Mouse (Mus musculus) neural tube, embryonic 12.5 days (tissue): ENCODE results near the gene Fgfrl1. TPM values are rescaled to one million over a fixed set of nuclear protein-coding genes. Genes with fewer than 3 reads are reported as not detected.
"Not testable (repeated sequence)": the region's sequence is repeated elsewhere in the genome, so short reads cannot be mapped to it uniquely, and the experiment has no call there.

Experiments
- ATAC-seq: fragments of 200-750 bp; cut with Nextera tagmentation; 2 replicates; pipeline ENCODE4 v1.8.0; 2017; ENCODE audit warnings: low read depth, mild to moderate bottlenecking, moderate TSS enrichment, moderate library complexity; ENCODE audit not compliant: low FRiP score
- H3K27ac ChIP-seq: fragments of 300-500 bp; sonication (generic); 2 replicates; pipeline ENCODE4 v1.5.1; 2016
- H3K27me3 ChIP-seq: fragments of 300-500 bp; sonication (generic); replicated peaks from 2 replicates; pipeline ENCODE4 v1.6.1; 2016; ENCODE audit warnings: mild to moderate bottlenecking
- H3K36me3 ChIP-seq: fragments of 300-500 bp; sonication (generic); 2 replicates; pipeline ENCODE4 v1.6.1; 2016; ENCODE audit warnings: mild to moderate bottlenecking
- H3K4me1 ChIP-seq: fragments of 300-500 bp; sonication (generic); 2 replicates; pipeline ENCODE4 v1.6.1; 2016
- H3K4me2 ChIP-seq: fragments of 300-500 bp; sonication (generic); replicated peaks from 2 replicates; pipeline ENCODE4 v1.6.1; 2016; ENCODE audit warnings: mild to moderate bottlenecking
- H3K4me3 ChIP-seq: fragments of 300-500 bp; sonication (generic); 2 replicates; pipeline ENCODE4 v1.5.1; 2016
- H3K9ac ChIP-seq: fragments of 300-500 bp; sonication (generic); 2 replicates; pipeline ENCODE4 v1.6.1; 2016; ENCODE audit warnings: mild to moderate bottlenecking
- H3K9me3 ChIP-seq: fragments of 300-500 bp; sonication (generic); 2 replicates; pipeline ENCODE4 v1.6.1; 2016; ENCODE audit warnings: mild to moderate bottlenecking
- WGBS: fragments of 180-500 bp; shearing (Covaris S2); methylation state at CpG from one replicate; pipeline ENCODE4 v1.1.7; 2016; 5-methylcytosine and 5-hydroxymethylcytosine counted together
- polyA plus RNA-seq: library from polyadenylated mRNA; unstranded; fragments of >200 nt; fragmentation: Nextera tagmentation; extraction: Ambion mirVana; gene quantifications from 2 replicates; pipeline ENCODE4 v1.2.1, GENCODE M21; 2016

Gene Fgfrl1
- polyA plus RNA-seq, 1 experiment from 2014 or later = 19.1 TPM

DNA sequence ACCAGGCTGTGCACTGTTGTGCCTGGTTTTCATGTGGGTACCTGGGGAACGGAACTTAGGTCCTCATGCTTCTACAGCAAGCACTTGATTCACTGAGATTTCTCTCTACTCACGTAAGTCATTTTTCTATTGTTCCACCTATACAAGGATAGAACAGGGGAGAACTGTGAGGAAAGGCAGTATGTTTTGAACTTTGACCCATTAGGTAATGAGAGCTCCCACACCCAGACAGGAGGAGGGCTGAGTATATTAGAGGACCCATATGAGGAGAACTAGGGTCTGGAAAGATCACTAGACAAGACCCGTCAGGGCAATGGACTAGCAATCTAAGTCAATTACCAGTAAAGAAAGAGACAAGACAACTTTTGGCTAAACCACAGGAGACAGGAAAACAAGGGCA, 52.4 kb downstream of the Fgfrl1 start:
- 83% methylated on average over 3 of the region's 3 CpGs for WGBS
- Histone ChIP-seq H3K4me2 (no peak overlapping the region), H3K4me3 (no peak overlapping the region), H3K27ac (no peak overlapping the region), H3K4me1 (no peaks in the 10 kb centered on the region), H3K27me3 (no peaks in the 10 kb centered on the region), H3K9me3 (no peaks in the 10 kb centered on the region), H3K36me3 (no peaks in the 10 kb centered on the region), H3K9ac (no peak overlapping the region)
- ATAC-seq = no peak

DNA sequence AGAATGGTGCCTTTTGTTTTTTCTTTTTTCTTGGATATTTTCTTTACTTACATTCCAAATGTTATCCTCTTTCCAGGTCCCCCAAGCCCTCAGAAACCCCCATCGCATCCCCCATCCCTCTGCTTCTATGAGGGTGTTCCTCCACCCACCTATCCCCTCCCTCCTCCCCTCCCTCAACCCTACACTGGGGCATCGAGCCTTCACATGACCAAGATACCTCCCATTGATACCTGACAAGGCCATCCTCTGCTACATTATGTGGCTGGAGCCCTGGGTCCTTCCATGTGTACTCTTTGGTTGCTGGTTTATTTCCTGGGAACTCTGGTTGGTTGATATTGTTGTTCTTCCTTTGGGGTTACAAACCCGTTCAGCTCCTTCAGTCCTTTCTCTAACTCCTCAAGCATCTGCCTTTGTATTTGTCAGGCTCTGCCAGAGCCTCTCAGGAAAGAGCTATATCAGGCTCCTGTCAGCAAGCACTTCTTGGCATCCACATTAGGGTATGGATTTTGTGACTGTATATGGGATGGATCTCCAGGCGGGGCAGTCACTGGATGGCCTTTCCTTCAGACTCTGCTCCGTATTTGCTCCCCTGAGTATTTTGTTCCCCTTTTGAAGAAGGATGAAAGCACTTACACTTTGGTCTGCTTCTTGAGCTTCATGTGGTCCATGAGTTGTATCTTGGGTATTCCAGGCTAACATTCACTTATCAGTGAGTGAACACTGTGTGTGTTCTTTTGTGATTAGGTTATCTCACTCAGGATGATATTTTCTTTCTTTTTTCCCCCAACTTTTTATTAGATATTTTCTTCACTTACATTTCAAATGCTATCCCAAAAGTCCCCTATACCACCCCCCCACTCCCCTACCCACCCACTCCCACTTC, 58.4 kb downstream of the Fgfrl1 start:
- Histone ChIP-seq H3K4me1 (no peaks in the 10 kb centered on the region), H3K9me3 (no peaks in the 10 kb centered on the region), H3K27ac (no peak overlapping the region), H3K36me3 (no peaks in the 10 kb centered on the region), H3K27me3 (no peaks in the 10 kb centered on the region), H3K9ac (no peak overlapping the region), H3K4me2 (no peak overlapping the region), H3K4me3 (no peak overlapping the region)
- ATAC-seq = no peak
- 81% methylated on average over 5 of the region's 5 CpGs for WGBS

DNA sequence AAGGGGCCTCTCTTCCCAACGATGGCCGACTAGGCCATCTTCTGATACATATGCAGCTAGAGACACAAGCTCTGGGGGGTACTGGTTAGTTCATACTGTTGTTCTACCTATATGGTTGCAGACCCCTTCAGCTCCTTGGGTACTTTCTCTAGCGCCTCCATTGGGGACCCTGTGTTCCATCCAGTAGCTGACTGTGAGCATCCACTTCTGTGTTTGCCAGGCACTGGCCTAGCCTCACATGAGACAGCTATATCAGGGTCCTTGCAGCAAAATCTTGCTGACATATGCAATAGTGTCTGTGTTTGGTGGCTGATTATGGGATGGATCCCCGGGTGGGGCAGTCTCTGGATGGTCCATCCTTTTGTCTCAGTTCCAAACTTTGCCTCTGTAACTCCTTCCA, 59.1 kb downstream of the Fgfrl1 start:
- ATAC-seq, H3K4me2 ChIP-seq, H3K4me1 ChIP-seq, H3K9me3 ChIP-seq, H3K27me3 ChIP-seq, H3K4me3 ChIP-seq, H3K27ac ChIP-seq, H3K36me3 ChIP-seq, H3K9ac ChIP-seq: not testable (repeated sequence)
- 85% methylated on average over 4 of the region's 4 CpGs for WGBS

Other genes with a start within 250 kb of the Fgfrl1 start
- gene Mfsd7a, start 243.5 kb upstream of the Fgfrl1 start, polyA plus RNA-seq = 0.08 and 0.16 TPM in 2 replicates
- gene Pcgf3, start 231.2 kb upstream of the Fgfrl1 start, polyA plus RNA-seq = 34.2 and 35.8 TPM in 2 replicates
- gene Cplx1, start 142.4 kb upstream of the Fgfrl1 start, polyA plus RNA-seq = 37.4 and 41.3 TPM in 2 replicates
- 52.0 and 58.9 TPM in 2 replicates for gene Gak, start 62.6 kb upstream of the Fgfrl1 start, polyA plus RNA-seq
- 18.1 and 18.3 TPM in 2 replicates for gene Tmem175, start 62.6 kb upstream of the Fgfrl1 start, polyA plus RNA-seq
- gene Idua, start 32.1 kb upstream of the Fgfrl1 start, polyA plus RNA-seq = 8.0 and 8.2 TPM in 2 replicates
- gene Dgkq, start 22.7 kb upstream of the Fgfrl1 start, polyA plus RNA-seq = 19.8 and 23.5 TPM in 2 replicates
- 1.2 and 1.6 TPM in 2 replicates for gene Slc26a1, start 16.8 kb upstream of the Fgfrl1 start, polyA plus RNA-seq
- gene Rnf212, start 82.6 kb downstream of the Fgfrl1 start, polyA plus RNA-seq = 0.32 TPM in 1 of 2 replicates, not detected in the other
- gene Tmed11, start 103.0 kb downstream of the Fgfrl1 start, polyA plus RNA-seq = not detected in 2 replicates
- gene Vmn2r8, start 116.5 kb downstream of the Fgfrl1 start, polyA plus RNA-seq = not detected in 2 replicates
- not detected in 2 replicates for gene Vmn2r9, start 160.2 kb downstream of the Fgfrl1 start, polyA plus RNA-seq